Comparison of ENCODE assay signal across 9 mouse cellular contexts in the genomic region with DNA sequence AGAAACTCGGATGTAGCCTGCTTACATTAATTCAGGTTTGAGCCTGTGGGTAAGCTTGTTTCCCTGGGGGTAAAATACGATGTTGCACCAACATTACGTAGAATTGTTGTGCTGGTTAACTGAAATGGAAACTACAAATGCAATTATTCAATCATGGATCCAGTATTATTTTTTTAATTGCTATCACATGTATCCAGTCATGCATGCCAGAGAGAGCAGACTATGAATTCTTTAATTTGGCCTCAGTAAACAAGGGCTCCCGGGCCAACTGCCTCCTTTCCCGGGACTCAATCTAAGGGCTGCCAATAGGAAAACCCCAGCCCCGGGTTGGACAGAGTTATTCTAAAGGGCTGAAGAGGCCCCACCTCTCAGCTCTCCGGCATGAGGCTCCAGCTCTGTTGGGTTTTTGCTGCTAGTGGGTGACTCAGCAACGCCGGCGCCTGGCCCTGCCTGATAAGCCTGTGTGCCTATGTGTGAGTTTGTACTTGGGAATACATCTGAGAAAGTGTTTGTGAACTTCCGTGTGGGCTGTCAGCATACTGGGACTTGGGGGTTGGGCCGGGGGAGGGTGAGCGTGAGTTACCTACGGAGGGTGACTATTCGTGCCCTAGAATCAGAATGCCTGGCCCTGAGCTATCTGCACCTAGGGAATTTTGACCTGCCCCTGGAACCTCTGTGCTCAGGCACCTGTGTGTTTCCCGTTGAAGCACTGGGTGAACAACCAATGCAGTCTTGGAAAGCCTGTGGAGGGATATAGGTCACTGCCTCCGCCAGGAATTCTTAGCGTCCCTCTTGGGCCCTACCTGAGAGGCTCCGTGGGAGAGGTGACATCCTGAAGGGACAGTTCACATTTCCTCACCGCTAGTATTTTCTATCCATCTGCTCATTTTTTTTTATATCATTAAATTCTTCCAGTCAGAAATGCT. TPM values are rescaled to one million over a fixed set of nuclear protein-coding genes. Genes with fewer than 3 reads are reported as not detected.
DNase-seq lines count a peak whose midpoint lies in the region; ATAC-seq lines count a peak whose summit lies in the region.
"Had no signal": no experiment of that assay in that cellular context is flagged by ENCODE, and none has a peak within 500 bp of the region (broad histone marks: within the 10 kb centered on the region; RNA-seq: fewer than 3 reads in every experiment).

No protein-coding gene starts in this region.

- no peak overlapping the region for H3K9ac ChIP-seq in lung, embryonic 15.5 days
- 0 out of 2 replicates have a peak overlapping the region, but pooled peaks have one; percentile 12 for H3K9ac ChIP-seq in stomach, embryonic 16.5 days (ENCODE audit: low read length)
- H3K9ac ChIP-seq: neural tube, embryonic 12.5 days had no signal

- H3K4me2 ChIP-seq in lung, embryonic 15.5 days, result peak overlapping the region; percentile 34; the same call in 1 of the 2 replicates
- peak overlapping the region; percentile 37 for H3K4me2 ChIP-seq in stomach, embryonic 16.5 days (ENCODE audit: low read depth, low read length)

- peak overlapping the region; percentile 70 for H3K27ac ChIP-seq in lung, embryonic 15.5 days
- peak overlapping the region; percentile 87 for H3K27ac ChIP-seq in stomach, embryonic 16.5 days (ENCODE audit: low read length)
- H3K27ac ChIP-seq: neural tube, embryonic 12.5 days had no signal

- ATAC-seq in lung, embryonic 15.5 days (ENCODE audit: borderline replicate concordance, extremely low read depth, low FRiP score, low TSS enrichment), result peak; percentile 33
- ATAC-seq in stomach, embryonic 16.5 days (ENCODE audit: insufficient read depth, low FRiP score), result peak; percentile 63

- H3K4me3 ChIP-seq in lung, embryonic 15.5 days, result no peak overlapping the region
- peak overlapping the region; percentile 12; the same call in 1 of the 2 replicates for H3K4me3 ChIP-seq in stomach, embryonic 16.5 days (replicated peaks; ENCODE audit: low read length)
- H3K4me3 ChIP-seq: neural tube, embryonic 12.5 days had no signal

- DNase-seq in cerebellum, adult 9-10 months, result peak; percentile 29
- DNase-seq in cerebellum, postnatal 4 days (ENCODE audit: low spot score in 2 of 2), result no peak
- peak; percentile 59 to 78 for DNase-seq in urinary bladder, postnatal 36 days (ENCODE audit: low spot score in 2 of 2)
- DNase-seq in urinary bladder, postnatal 25 days (ENCODE audit: low spot score), result no peak
- DNase-seq in frontal cortex, postnatal 36 days (ENCODE audit: low spot score in 2 of 2), result peak; percentile 50
- peak; percentile 55 to 62 for DNase-seq in kidney, adult 8-10 months

- H3K27me3 ChIP-seq in lung, embryonic 15.5 days, result no peaks in the 10 kb centered on the region
- no peaks in the 10 kb centered on the region for H3K27me3 ChIP-seq in stomach, embryonic 16.5 days (ENCODE audit: control insufficient read depth, insufficient read depth, low read length)

- no peaks in the 10 kb centered on the region for H3K36me3 ChIP-seq in lung, embryonic 15.5 days
- H3K36me3 ChIP-seq in stomach, embryonic 16.5 days (ENCODE audit: control insufficient read depth, insufficient read depth, low read length), result no peaks in the 10 kb centered on the region
- H3K36me3 ChIP-seq: neural tube, embryonic 12.5 days had no signal

- H3K4me1 ChIP-seq in lung, embryonic 15.5 days, result peaks cover 27% of the 10 kb centered on the region
- peaks cover 22% of the 10 kb centered on the region; the same call in 1 of the 2 replicates for H3K4me1 ChIP-seq in stomach, embryonic 16.5 days (ENCODE audit: control insufficient read depth, insufficient read depth, low read length)

- H3K9me3 ChIP-seq in lung, embryonic 15.5 days, result no peaks in the 10 kb centered on the region
- no peaks in the 10 kb centered on the region for H3K9me3 ChIP-seq in stomach, embryonic 16.5 days (replicated peaks; ENCODE audit: control insufficient read depth, low read length)
- H3K9me3 ChIP-seq: neural tube, embryonic 12.5 days had no signal

- 22% methylated on average over 20 of the region's 20 CpGs for WGBS in lung, embryonic 15.5 days
- 28% methylated on average over 20 of the region's 20 CpGs for WGBS in stomach, embryonic 16.5 days

RNA-seq across cellular contexts. Expression of a gene that starts 1.6 kb away (rescaled TPM):
- polyA plus RNA-seq in lung, embryonic 15.5 days (2015; fragmentation: Nextera tagmentation; extraction: Ambion mirVana), result 62.2 and 65.0 TPM in 2 replicates
- polyA plus RNA-seq in stomach, embryonic 16.5 days (2015; fragmentation: Nextera tagmentation; extraction: Ambion mirVana), result 55.7 and 60.0 TPM in 2 replicates

RNA-seq across cellular contexts. Expression of a gene that starts 2.2 kb away (rescaled TPM):
- 0.06 and 0.09 TPM in 2 replicates for polyA plus RNA-seq in lung, embryonic 15.5 days (2015; fragmentation: Nextera tagmentation; extraction: Ambion mirVana)
- polyA plus RNA-seq in stomach, embryonic 16.5 days (2015; fragmentation: Nextera tagmentation; extraction: Ambion mirVana), result 0.05 TPM in 1 of 2 replicates, not detected in the other
- polyA plus RNA-seq: neural tube, embryonic 12.5 days had no signal

Comparison
In these comparisons a context has a peak if more than half of its experiments do, and no peak if none do; other contexts are left out.
1. DNase-seq: peak in cerebellum, adult 9-10 months (single experiment), urinary bladder, postnatal 36 days (2 of 2), frontal cortex, postnatal 36 days (2 of 2) and kidney, adult 8-10 months (2 of 2); none in cerebellum, postnatal 4 days (0 of 2) and urinary bladder, postnatal 25 days (single experiment).